Mouse (Mus musculus) MEL-GATA-1-ER (cell line): ENCODE results near the gene Elk4.

Experiments used
- DNase-seq: peaks from one replicate; pipeline ENCODE4 v3.0.0-alpha.2; 2012; ENCODE audit warnings: low read depth; ENCODE audit errors: extremely low read depth

Elk4 gene

GRCm38 (mm10) chr1:131983806-131984205 lies 23.6 kb upstream of the Elk4 start:
- DNase-seq = no peak

- no peak for DNase-seq
These were observed 20.0 kb upstream of the Elk4 start for GRCm38 (mm10) chr1:131987432-131987831.

GRCm38 (mm10) chr1:131989476-131989875 lies 17.9 kb upstream of the Elk4 start:
- no peak for DNase-seq

GRCm38 (mm10) chr1:131990083-131990760 lies 17.2 kb upstream of the Elk4 start:
- DNase-seq = no peak

GRCm38 (mm10) chr1:131992561-131993001 lies 14.8 kb upstream of the Elk4 start:
- no peak for DNase-seq

GRCm38 (mm10) chr1:131993169-131994040 lies 14.0 kb upstream of the Elk4 start:
- no peak for DNase-seq

- no peak for DNase-seq
These were observed 12.3 kb upstream of the Elk4 start for GRCm38 (mm10) chr1:131995062-131995461.

- DNase-seq = no peak
These were observed 6.9 kb upstream of the Elk4 start for GRCm38 (mm10) chr1:132000506-132000905.

GRCm38 (mm10) chr1:132001880-132002330 lies 5.5 kb upstream of the Elk4 start:
- peak; percentile 54 for DNase-seq

GRCm38 (mm10) chr1:132003111-132003510 lies 4.3 kb upstream of the Elk4 start:
- DNase-seq = no peak

GRCm38 (mm10) chr1:132003817-132004216 lies 3.6 kb upstream of the Elk4 start:
- no peak for DNase-seq

GRCm38 (mm10) chr1:132004574-132005180 lies 2.7 kb upstream of the Elk4 start:
- no peak for DNase-seq

GRCm38 (mm10) chr1:132005466-132005865 lies 1.9 kb upstream of the Elk4 start:
- no peak for DNase-seq

- no peak for DNase-seq
These were observed 1.4 kb upstream of the Elk4 start for GRCm38 (mm10) chr1:132006046-132006445.

- DNase-seq = no peak
These were observed 686 bp upstream of the Elk4 start for GRCm38 (mm10) chr1:132006721-132007120.

GRCm38 (mm10) chr1:132007828-132008827 lies 721 bp downstream of the Elk4 start:
- DNase-seq = peak; percentile 56

GRCm38 (mm10) chr1:132008881-132009644 lies 1.7 kb downstream of the Elk4 start:
- DNase-seq = no peak

GRCm38 (mm10) chr1:132010632-132011501 lies 3.5 kb downstream of the Elk4 start:
- no peak for DNase-seq

GRCm38 (mm10) chr1:132011785-132012184 lies 4.4 kb downstream of the Elk4 start:
- DNase-seq = no peak
